Mouse (Mus musculus): ENCODE measurements at regions not wholly inside any gene's neighbourhood (a gene's known extent, or its start where the extent isn't known, plus 50 kb on each side); places are given as distances from the start of the nearest gene placed in this dataset.

DNA sequence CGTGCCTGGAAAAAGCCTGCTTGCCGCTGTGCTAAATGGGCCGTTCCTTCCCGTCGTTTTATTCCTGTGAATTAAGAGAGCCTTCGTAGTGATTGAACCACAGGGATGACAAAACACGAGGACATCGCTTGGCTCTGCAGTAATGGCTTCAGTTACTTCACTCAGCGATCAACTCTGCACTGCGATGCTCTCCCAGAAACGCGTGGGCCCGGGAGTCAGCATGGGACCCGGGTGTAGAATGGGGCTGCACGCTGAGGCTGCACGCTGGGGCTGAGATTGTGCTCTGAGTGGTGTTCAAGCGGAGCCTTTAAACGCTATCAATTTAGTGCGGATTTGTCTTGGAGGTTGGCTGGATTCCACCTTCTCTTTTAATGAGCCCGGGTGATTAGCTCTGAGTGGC, 237.1 kb downstream of the Gpat3 start:
- TF ChIP-seq CTCF (IDR thresholded peaks at IDR 0.05; ENCODE audit: borderline replicate concordance, control insufficient read depth, extremely low read depth, insufficient read depth, low read length, poor library complexity) (no peak), POLR2A (IDR thresholded peaks at IDR 0.05; ENCODE audit: control insufficient read depth, extremely low read depth, insufficient read depth, low read length, poor library complexity) (no peak)
